Mouse (Mus musculus): ENCODE measurements around the gene Gm9837. TPM values are rescaled to one million over a fixed set of nuclear protein-coding genes. Genes with fewer than 3 reads are reported as not detected.

Gm9837 gene
- polyA plus RNA-seq, 1 experiment from 2014 or later: not detected

DNA sequence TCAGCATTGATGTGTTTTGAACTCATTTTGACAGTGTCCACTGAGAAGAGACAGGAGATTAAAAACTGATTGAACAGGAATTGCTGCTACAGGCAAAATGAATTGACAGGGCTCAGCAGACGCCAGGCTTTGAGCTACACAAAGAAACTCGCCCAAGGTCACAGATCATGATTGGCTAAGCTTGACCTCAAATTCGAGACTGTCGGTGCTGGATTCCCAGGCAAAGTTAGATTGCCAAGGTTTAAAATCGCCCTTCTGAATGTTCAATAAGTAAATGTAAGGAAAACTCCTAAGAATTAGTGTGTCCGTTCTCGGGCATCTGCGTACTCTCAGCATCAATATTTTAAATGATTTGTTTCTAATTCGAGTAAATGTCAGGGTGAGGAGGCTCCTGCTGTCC lies 19.1 kb upstream of the Gm9837 start:
- Histone ChIP-seq H3K36me3 (ENCODE audit: control insufficient read depth, insufficient read depth) (no peaks in the 10 kb centered on the region), H3K9me3 (ENCODE audit: control insufficient read depth) (no peaks in the 10 kb centered on the region), H3K4me2 (replicated peaks; ENCODE audit: low read depth) (no peak overlapping the region), H3K27me3 (replicated peaks; ENCODE audit: control insufficient read depth, insufficient read depth, low read length) (no peaks in the 10 kb centered on the region), H3K4me3 (ENCODE audit: low read depth, low read length) (no peak overlapping the region), H3K4me1 (replicated peaks; ENCODE audit: control insufficient read depth, insufficient read depth, low read length) (no peaks in the 10 kb centered on the region), H3K9ac (ENCODE audit: low read depth, low read length) (no peak overlapping the region), H3K27ac (ENCODE audit: low read depth, low read length) (no peak overlapping the region)
- no peak for TF ChIP-seq CTCF (IDR thresholded peaks at IDR 0.05; ENCODE audit: low read depth)
- WGBS: 79% methylated on average over 9 of the region's 9 CpGs
- ATAC-seq: no peak

DNA sequence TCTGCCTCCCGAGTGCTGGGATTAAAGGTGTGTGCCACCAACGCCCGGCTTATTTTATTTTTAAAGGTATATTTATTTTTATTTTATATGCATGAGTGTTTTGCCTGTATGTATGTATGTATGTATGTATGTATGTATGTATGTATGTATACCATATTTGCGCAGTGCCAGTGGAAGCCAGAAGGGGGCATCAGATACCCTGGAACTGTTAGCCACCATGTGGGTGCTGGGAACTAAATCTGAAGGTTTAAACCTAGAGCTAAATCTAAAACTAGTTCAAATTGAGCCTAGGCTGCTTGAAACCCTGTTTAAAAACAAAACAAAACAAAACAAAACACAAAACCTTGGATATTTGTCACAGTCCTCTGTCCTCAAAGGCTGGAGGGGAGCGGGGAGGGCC lies 18.7 kb upstream of the Gm9837 start:
- H3K4me1 ChIP-seq (replicated peaks; ENCODE audit: control insufficient read depth, insufficient read depth, low read length): no peaks in the 10 kb centered on the region
- H3K36me3 ChIP-seq (ENCODE audit: control insufficient read depth, insufficient read depth): no peaks in the 10 kb centered on the region
- H3K4me3 ChIP-seq (ENCODE audit: low read depth, low read length): no peak overlapping the region
- H3K4me2 ChIP-seq (replicated peaks; ENCODE audit: low read depth): no peak overlapping the region
- no peak for ATAC-seq
- no peak overlapping the region for H3K27ac ChIP-seq (ENCODE audit: low read depth, low read length)
- H3K9me3 ChIP-seq (ENCODE audit: control insufficient read depth): no peaks in the 10 kb centered on the region
- H3K27me3 ChIP-seq (replicated peaks; ENCODE audit: control insufficient read depth, insufficient read depth, low read length): no peaks in the 10 kb centered on the region
- peak; percentile 27 for TF ChIP-seq CTCF (IDR thresholded peaks at IDR 0.05; ENCODE audit: low read depth)
- H3K9ac ChIP-seq (ENCODE audit: low read depth, low read length): no peak overlapping the region
- WGBS: over 99% methylated on average over 5 of the region's 5 CpGs

GRCm38 (mm10) chr11:53486822-53487594 lies 16.7 kb upstream of the Gm9837 start:
- H3K4me1 ChIP-seq (replicated peaks; ENCODE audit: control insufficient read depth, insufficient read depth, low read length): no peaks in the 10 kb centered on the region
- WGBS: 12% methylated on average over 27 of the region's 27 CpGs
- peak; percentile 50 for ATAC-seq

DNA sequence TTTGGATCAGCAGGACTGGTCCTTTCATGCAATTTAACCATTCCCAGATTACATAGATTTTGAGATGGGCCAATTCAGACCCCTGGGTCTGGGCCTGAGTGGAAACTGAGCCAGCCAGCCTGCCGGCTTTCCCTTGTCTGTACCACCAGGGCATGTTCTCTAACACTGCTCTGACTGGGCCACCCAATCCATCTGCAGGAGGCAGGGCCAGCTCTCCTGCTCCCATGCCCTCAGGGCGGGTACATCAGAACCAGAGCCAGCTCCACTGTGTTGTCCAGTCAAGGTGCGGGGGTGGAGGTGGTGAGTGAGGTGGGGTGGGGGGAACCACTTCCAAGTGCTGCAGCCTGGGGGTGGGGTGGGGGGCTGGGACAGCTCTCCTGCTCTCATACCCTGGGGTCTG lies 16.1 kb upstream of the Gm9837 start:
- no peaks in the 10 kb centered on the region for H3K9me3 ChIP-seq (ENCODE audit: control insufficient read depth)
- no peak overlapping the region for H3K4me3 ChIP-seq (ENCODE audit: low read depth, low read length)
- TF ChIP-seq CTCF (IDR thresholded peaks at IDR 0.05; ENCODE audit: low read depth): no peak
- H3K9ac ChIP-seq (ENCODE audit: low read depth, low read length): no peak overlapping the region
- H3K36me3 ChIP-seq (ENCODE audit: control insufficient read depth, insufficient read depth): no peaks in the 10 kb centered on the region
- H3K27me3 ChIP-seq (replicated peaks; ENCODE audit: control insufficient read depth, insufficient read depth, low read length): no peaks in the 10 kb centered on the region
- no peak overlapping the region for H3K4me2 ChIP-seq (replicated peaks; ENCODE audit: low read depth)
- WGBS: 77% methylated on average over 3 of the region's 3 CpGs
- no peak overlapping the region for H3K27ac ChIP-seq (ENCODE audit: low read depth, low read length)
- no peaks in the 10 kb centered on the region for H3K4me1 ChIP-seq (replicated peaks; ENCODE audit: control insufficient read depth, insufficient read depth, low read length)
- ATAC-seq: no peak

More at GRCm38 (mm10) chr11:53486822-53487594, 16.7 kb upstream of the Gm9837 start:
- H3K4me2 ChIP-seq (replicated peaks; ENCODE audit: low read depth): peak overlapping the region; percentile 59
- TF ChIP-seq CTCF (IDR thresholded peaks at IDR 0.05; ENCODE audit: low read depth): peak; percentile 24
- H3K27ac ChIP-seq (ENCODE audit: low read depth, low read length): no peak overlapping the region
- peak overlapping the region; percentile 26 for H3K4me3 ChIP-seq (ENCODE audit: low read depth, low read length)
- no peaks in the 10 kb centered on the region for H3K27me3 ChIP-seq (replicated peaks; ENCODE audit: control insufficient read depth, insufficient read depth, low read length)
- 0 out of 2 replicates have a peak overlapping the region, but pooled peaks have one; percentile 11 for H3K9ac ChIP-seq (ENCODE audit: low read depth, low read length)
- H3K36me3 ChIP-seq (ENCODE audit: control insufficient read depth, insufficient read depth): no peaks in the 10 kb centered on the region
- no peaks in the 10 kb centered on the region for H3K9me3 ChIP-seq (ENCODE audit: control insufficient read depth)

DNA sequence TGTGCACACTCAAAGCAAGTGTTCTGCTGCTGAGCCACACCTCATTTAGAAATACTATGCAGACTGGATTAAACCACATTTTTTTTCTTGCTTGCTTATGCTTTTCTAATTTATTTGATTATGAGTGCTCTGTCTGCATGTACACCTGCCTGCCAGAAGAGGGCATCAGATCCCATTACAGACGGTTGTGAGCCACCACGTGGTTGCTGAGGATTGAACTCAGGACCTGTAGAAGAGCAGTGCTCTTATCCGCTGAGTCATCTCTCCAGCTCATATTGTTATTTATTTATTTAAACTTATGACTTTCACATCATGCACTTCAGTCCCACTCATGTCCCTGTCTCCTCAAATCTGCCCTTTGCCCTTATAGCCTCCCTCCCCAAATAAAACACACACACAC lies 15.4 kb upstream of the Gm9837 start:
- no peaks in the 10 kb centered on the region for H3K9me3 ChIP-seq (ENCODE audit: control insufficient read depth)
- 45% methylated on average over 3 of the region's 3 CpGs for WGBS
- no peak overlapping the region for H3K4me2 ChIP-seq (replicated peaks; ENCODE audit: low read depth)
- no peak overlapping the region for H3K27ac ChIP-seq (ENCODE audit: low read depth, low read length)
- no peak overlapping the region for H3K4me3 ChIP-seq (ENCODE audit: low read depth, low read length)
- no peaks in the 10 kb centered on the region for H3K36me3 ChIP-seq (ENCODE audit: control insufficient read depth, insufficient read depth)
- no peaks in the 10 kb centered on the region for H3K4me1 ChIP-seq (replicated peaks; ENCODE audit: control insufficient read depth, insufficient read depth, low read length)
- no peaks in the 10 kb centered on the region for H3K27me3 ChIP-seq (replicated peaks; ENCODE audit: control insufficient read depth, insufficient read depth, low read length)
- no peak for ATAC-seq
- TF ChIP-seq CTCF (IDR thresholded peaks at IDR 0.05; ENCODE audit: low read depth): peak; percentile 60
- no peak overlapping the region for H3K9ac ChIP-seq (ENCODE audit: low read depth, low read length)

- 45% methylated on average over 9 of the region's 9 CpGs for WGBS
- peak overlapping the region; percentile 28; the same call in 1 of the 2 replicates for H3K27ac ChIP-seq (ENCODE audit: low read depth, low read length)
- ATAC-seq: peak; percentile 71
Observed at GRCm38 (mm10) chr11:53483159-53483891, 13.0 kb upstream of the Gm9837 start.

More at GRCm38 (mm10) chr11:53483159-53483891, 13.0 kb upstream of the Gm9837 start:
- no peaks in the 10 kb centered on the region for H3K4me1 ChIP-seq (replicated peaks; ENCODE audit: control insufficient read depth, insufficient read depth, low read length)
- H3K9ac ChIP-seq (ENCODE audit: low read depth, low read length): no peak overlapping the region
- H3K4me2 ChIP-seq (replicated peaks; ENCODE audit: low read depth): no peak overlapping the region; the same call in 1 of the 2 replicates
- no peaks in the 10 kb centered on the region for H3K36me3 ChIP-seq (ENCODE audit: control insufficient read depth, insufficient read depth)
- H3K27me3 ChIP-seq (replicated peaks; ENCODE audit: control insufficient read depth, insufficient read depth, low read length): peaks cover 20% of the 10 kb centered on the region
- H3K4me3 ChIP-seq (ENCODE audit: low read depth, low read length): no peak overlapping the region
- no peaks in the 10 kb centered on the region for H3K9me3 ChIP-seq (ENCODE audit: control insufficient read depth)
- TF ChIP-seq CTCF (IDR thresholded peaks at IDR 0.05; ENCODE audit: low read depth): no peak
